Mouse (Mus musculus) lung, postnatal 0 days (tissue): ENCODE data around the gene Syt6. TPM values are rescaled to one million over a fixed set of nuclear protein-coding genes. Genes with fewer than 3 reads are reported as not detected.

Experiments
- ATAC-seq: fragments of 200-750 bp; cut with Nextera tagmentation; 2 replicates; pipeline ENCODE4 v1.8.0; 2017; ENCODE audit warnings: moderate library complexity
- DNase-seq: peaks from one replicate; pipeline ENCODE4 v3.0.0-alpha.2; 2016; ENCODE audit warnings: low spot score
- H3K27ac ChIP-seq: fragments of 300-500 bp; sonication (generic); 2 replicates; pipeline ENCODE4 v1.5.1; 2014; ENCODE audit warnings: antibody characterized with exemption, mild to moderate bottlenecking, low read length, mixed read lengths
- H3K27me3 ChIP-seq: fragments of 300-500 bp; sonication (generic); replicated peaks from 2 replicates; pipeline ENCODE4 v1.6.1; 2014; ENCODE audit warnings: low read length, mixed read lengths; ENCODE audit not compliant: insufficient read depth
- H3K36me3 ChIP-seq: fragments of 300-500 bp; sonication (generic); 2 replicates; pipeline ENCODE4 v1.6.1; 2014; ENCODE audit warnings: low read length, mixed read lengths; ENCODE audit not compliant: insufficient read depth
- H3K4me1 ChIP-seq: fragments of 300-500 bp; sonication (generic); 2 replicates; pipeline ENCODE4 v1.6.1; 2014; ENCODE audit warnings: antibody characterized with exemption, low read depth, low read length, mixed read lengths; ENCODE audit not compliant: insufficient read depth
- H3K4me2 ChIP-seq: fragments of 300-500 bp; sonication (generic); replicated peaks from 2 replicates; pipeline ENCODE4 v1.6.1; 2014; ENCODE audit warnings: low read depth, mild to moderate bottlenecking, low read length, moderate library complexity, mixed read lengths
- H3K4me3 ChIP-seq: fragments of 300-500 bp; sonication (generic); 2 replicates; pipeline ENCODE4 v1.5.1; 2014; ENCODE audit warnings: low read depth, low read length
- H3K9ac ChIP-seq: fragments of 300-500 bp; sonication (generic); replicated peaks from 2 replicates; pipeline ENCODE4 v1.6.1; 2014; ENCODE audit warnings: low read depth, mild to moderate bottlenecking
- H3K9me3 ChIP-seq: fragments of 300-500 bp; sonication (generic); 2 replicates; pipeline ENCODE4 v1.6.1; 2016; ENCODE audit warnings: low read length, mixed read lengths
- CTCF ChIP-seq: IDR thresholded peaks from 2 replicates; pipeline ENCODE4 v1.5.1; 2016; ENCODE audit warnings: antibody characterized with exemption, mild to moderate bottlenecking
- EP300 ChIP-seq: IDR thresholded peaks from 2 replicates; pipeline ENCODE4 v1.6.1; 2016; ENCODE audit warnings: antibody characterized with exemption, mild to moderate bottlenecking, control low read depth
- WGBS: fragments of 180-500 bp; shearing (Covaris S2); extraction: QIAGEN DNeasy Blood & Tissue Kit; methylation state at CpG from one replicate; pipeline ENCODE4 v1.1.7; 2014; 5-methylcytosine and 5-hydroxymethylcytosine counted together
- polyA plus RNA-seq: library from polyadenylated mRNA; unstranded; fragments of >200 nt; fragmentation: Nextera tagmentation; extraction: Ambion mirVana; gene quantifications from 2 replicates; pipeline ENCODE4 v1.2.1, GENCODE M21; 2015

Syt6 gene
- polyA plus RNA-seq, 1 experiment from 2014 or later = 2.3 TPM

GRCm38 (mm10) chr3:103672113-103672512, 97.1 kb downstream of the Syt6 start:
- no peak overlapping the region for H3K4me3 ChIP-seq
- no peaks in the 10 kb centered on the region for H3K36me3 ChIP-seq
- 71% methylated on average over 4 of the region's 4 CpGs for WGBS

GRCm38 (mm10) chr3:103672716-103673115, 97.7 kb downstream of the Syt6 start:
- 18% methylated on average over 7 of the region's 7 CpGs for WGBS
- H3K4me3 ChIP-seq = no peak overlapping the region

More at GRCm38 (mm10) chr3:103672113-103672512, 97.1 kb downstream of the Syt6 start:
- Histone ChIP-seq H3K9me3 (no peaks in the 10 kb centered on the region), H3K4me2 (no peak overlapping the region), H3K27ac (no peak overlapping the region), H3K27me3 (no peaks in the 10 kb centered on the region), H3K4me1 (no peaks in the 10 kb centered on the region), H3K9ac (no peak overlapping the region)
- TF ChIP-seq EP300 (no peak), CTCF (no peak)
- ATAC-seq (no peak), DNase-seq (no peak)

GRCm38 (mm10) chr3:103678811-103679210, 103.8 kb downstream of the Syt6 start:
- H3K4me1 ChIP-seq = no peaks in the 10 kb centered on the region
- ATAC-seq = no peak
- no peaks in the 10 kb centered on the region for H3K27me3 ChIP-seq
- no peak overlapping the region for H3K4me3 ChIP-seq
- TF ChIP-seq EP300 (no peak), CTCF (no peak)
- H3K36me3 ChIP-seq = no peaks in the 10 kb centered on the region
- H3K9me3 ChIP-seq = no peaks in the 10 kb centered on the region
- WGBS = 47% methylated on average over 6 of the region's 6 CpGs
- DNase-seq = no peak
- no peak overlapping the region for H3K9ac ChIP-seq
- no peak overlapping the region for H3K4me2 ChIP-seq
- no peak overlapping the region for H3K27ac ChIP-seq

More at GRCm38 (mm10) chr3:103672716-103673115, 97.7 kb downstream of the Syt6 start:
- Histone ChIP-seq H3K4me1 (no peaks in the 10 kb centered on the region), H3K36me3 (no peaks in the 10 kb centered on the region), H3K4me2 (no peak overlapping the region), H3K27ac (no peak overlapping the region), H3K9me3 (no peaks in the 10 kb centered on the region), H3K9ac (no peak overlapping the region), H3K27me3 (no peaks in the 10 kb centered on the region)
- ATAC-seq = no peak
- TF ChIP-seq EP300 (no peak), CTCF (no peak)
- DNase-seq = no peak

GRCm38 (mm10) chr3:103682473-103682872, 107.4 kb downstream of the Syt6 start:
- H3K4me3 ChIP-seq = no peak overlapping the region
- H3K9me3 ChIP-seq = no peaks in the 10 kb centered on the region
- DNase-seq (no peak), ATAC-seq (no peak)
- H3K4me1 ChIP-seq = no peaks in the 10 kb centered on the region
- TF ChIP-seq CTCF (no peak), EP300 (no peak)
- no peaks in the 10 kb centered on the region for H3K27me3 ChIP-seq
- H3K36me3 ChIP-seq = no peaks in the 10 kb centered on the region
- no peak overlapping the region for H3K27ac ChIP-seq
- WGBS = 58% methylated on average over 4 of the region's 4 CpGs
- H3K9ac ChIP-seq = no peak overlapping the region
- no peak overlapping the region for H3K4me2 ChIP-seq

GRCm38 (mm10) chr3:103683234-103683965, 108.4 kb downstream of the Syt6 start:
- Histone ChIP-seq H3K27me3 (no peaks in the 10 kb centered on the region), H3K9ac (no peak overlapping the region), H3K9me3 (no peaks in the 10 kb centered on the region), H3K27ac (no peak overlapping the region), H3K4me1 (no peaks in the 10 kb centered on the region), H3K4me2 (no peak overlapping the region), H3K36me3 (no peaks in the 10 kb centered on the region), H3K4me3 (no peak overlapping the region)
- TF ChIP-seq EP300 = no peak
- TF ChIP-seq CTCF = no peak
- ATAC-seq = no peak
- DNase-seq = no peak
- 11% methylated on average over 21 of the region's 21 CpGs for WGBS

GRCm38 (mm10) chr3:103683966-103684319, 108.9 kb downstream of the Syt6 start:
- WGBS = 37% methylated on average over 5 of the region's 5 CpGs
- no peaks in the 10 kb centered on the region for H3K9me3 ChIP-seq
- TF ChIP-seq EP300 (no peak), CTCF (no peak)
- no peak overlapping the region for H3K9ac ChIP-seq
- no peak overlapping the region for H3K4me2 ChIP-seq
- H3K4me3 ChIP-seq = no peak overlapping the region
- H3K4me1 ChIP-seq = no peaks in the 10 kb centered on the region
- no peak overlapping the region for H3K27ac ChIP-seq
- H3K36me3 ChIP-seq = no peaks in the 10 kb centered on the region
- DNase-seq (no peak), ATAC-seq (no peak)
- no peaks in the 10 kb centered on the region for H3K27me3 ChIP-seq
